Comparison of ENCODE assay signal across 34 mouse cellular contexts in genomic region chr13:28449026-28449425, GRCm38 (mm10).
"Had no signal": no experiment of that assay in that cellular context is flagged by ENCODE, and none has a peak within 500 bp of the region (broad histone marks: within the 10 kb centered on the region; RNA-seq: fewer than 3 reads in every experiment).

No protein-coding gene starts in this region.

- DNase-seq: heart, postnatal 14 days; heart, postnatal 36 days; heart, postnatal 4 days; kidney, adult 11 months; kidney, adult 18-20 months; kidney, adult 2 months; kidney, adult 8-10 months; kidney, adult 9 months; kidney, postnatal 10 days; kidney, postnatal 14 days; kidney, postnatal 25 days; kidney, postnatal 36 days; kidney, postnatal 4 days; layer of hippocampus, adult 9-11 months; layer of hippocampus, postnatal 36 days had no signal

- H3K9me3 ChIP-seq: heart, embryonic 10.5 days; heart, embryonic 12.5 days; heart, embryonic 13.5 days; heart, embryonic 15.5 days; hindbrain, embryonic 10.5 days; hindbrain, embryonic 12.5 days; hindbrain, embryonic 13.5 days; hindbrain, embryonic 15.5 days; intestine, embryonic 15.5 days; kidney, embryonic 15.5 days had no signal

- H3K4me1 ChIP-seq: heart, embryonic 10.5 days; heart, embryonic 12.5 days; heart, embryonic 13.5 days; heart, embryonic 15.5 days; intestine, embryonic 15.5 days; kidney, embryonic 15.5 days had no signal

- ATAC-seq: hindbrain, embryonic 16.5 days; hindbrain, postnatal 0 days; inflammation-experienced regulatory T-cells, adult 6 months; intestine, embryonic 15.5 days; intestine, embryonic 16.5 days; intestine, postnatal 0 days had no signal

- H3K9ac ChIP-seq: heart, embryonic 12.5 days; heart, embryonic 13.5 days; heart, embryonic 15.5 days; hindbrain, embryonic 12.5 days; hindbrain, embryonic 13.5 days; hindbrain, embryonic 14.5 days; hindbrain, embryonic 15.5 days; intestine, embryonic 15.5 days; kidney, embryonic 15.5 days had no signal

- H3K27me3 ChIP-seq: heart, embryonic 12.5 days; heart, embryonic 13.5 days; heart, embryonic 15.5 days; hindbrain, embryonic 12.5 days; hindbrain, embryonic 13.5 days; hindbrain, embryonic 15.5 days; intestine, embryonic 15.5 days; kidney, embryonic 15.5 days had no signal

- H3K4me3 ChIP-seq: heart, embryonic 10.5 days; heart, embryonic 12.5 days; heart, embryonic 13.5 days; heart, embryonic 15.5 days; hindbrain, embryonic 10.5 days; hindbrain, embryonic 12.5 days; hindbrain, embryonic 13.5 days; hindbrain, embryonic 15.5 days; intestine, embryonic 15.5 days; kidney, embryonic 15.5 days; layer of hippocampus, adult 2 months had no signal

- H3K27ac ChIP-seq: heart, embryonic 10.5 days; heart, embryonic 13.5 days; heart, embryonic 15.5 days; hindbrain, embryonic 10.5 days; hindbrain, embryonic 12.5 days; hindbrain, embryonic 13.5 days; hindbrain, embryonic 14.5 days; hindbrain, embryonic 15.5 days; hindbrain, postnatal 0 days; intestine, embryonic 15.5 days; kidney, embryonic 15.5 days; kidney, postnatal 0 days; layer of hippocampus, adult 2 months had no signal

- H3K4me2 ChIP-seq: heart, embryonic 11.5 days; heart, embryonic 12.5 days; heart, embryonic 13.5 days; heart, embryonic 15.5 days; hindbrain, embryonic 12.5 days; hindbrain, embryonic 13.5 days; hindbrain, embryonic 14.5 days; hindbrain, embryonic 15.5 days; intestine, embryonic 15.5 days; kidney, embryonic 15.5 days had no signal

- H3K36me3 ChIP-seq: heart, embryonic 10.5 days; heart, embryonic 12.5 days; heart, embryonic 13.5 days; heart, embryonic 15.5 days; hindbrain, embryonic 10.5 days; hindbrain, embryonic 12.5 days; hindbrain, embryonic 13.5 days; hindbrain, embryonic 15.5 days; intestine, embryonic 15.5 days; kidney, embryonic 15.5 days had no signal
